Mouse (Mus musculus) liver, postnatal 0 days (tissue): ENCODE measurements around the gene Mmd2.

Experiments used
- CTCF ChIP-seq: sonication (generic); IDR thresholded peaks from 2 replicates; pipeline ENCODE4 v1.5.1; 2016; ENCODE audit warnings: antibody characterized with exemption, low read depth
- EP300 ChIP-seq: IDR thresholded peaks from 2 replicates; pipeline ENCODE4 v1.6.1; 2016; ENCODE audit warnings: antibody characterized with exemption, low read depth, mild to moderate bottlenecking

DNA sequence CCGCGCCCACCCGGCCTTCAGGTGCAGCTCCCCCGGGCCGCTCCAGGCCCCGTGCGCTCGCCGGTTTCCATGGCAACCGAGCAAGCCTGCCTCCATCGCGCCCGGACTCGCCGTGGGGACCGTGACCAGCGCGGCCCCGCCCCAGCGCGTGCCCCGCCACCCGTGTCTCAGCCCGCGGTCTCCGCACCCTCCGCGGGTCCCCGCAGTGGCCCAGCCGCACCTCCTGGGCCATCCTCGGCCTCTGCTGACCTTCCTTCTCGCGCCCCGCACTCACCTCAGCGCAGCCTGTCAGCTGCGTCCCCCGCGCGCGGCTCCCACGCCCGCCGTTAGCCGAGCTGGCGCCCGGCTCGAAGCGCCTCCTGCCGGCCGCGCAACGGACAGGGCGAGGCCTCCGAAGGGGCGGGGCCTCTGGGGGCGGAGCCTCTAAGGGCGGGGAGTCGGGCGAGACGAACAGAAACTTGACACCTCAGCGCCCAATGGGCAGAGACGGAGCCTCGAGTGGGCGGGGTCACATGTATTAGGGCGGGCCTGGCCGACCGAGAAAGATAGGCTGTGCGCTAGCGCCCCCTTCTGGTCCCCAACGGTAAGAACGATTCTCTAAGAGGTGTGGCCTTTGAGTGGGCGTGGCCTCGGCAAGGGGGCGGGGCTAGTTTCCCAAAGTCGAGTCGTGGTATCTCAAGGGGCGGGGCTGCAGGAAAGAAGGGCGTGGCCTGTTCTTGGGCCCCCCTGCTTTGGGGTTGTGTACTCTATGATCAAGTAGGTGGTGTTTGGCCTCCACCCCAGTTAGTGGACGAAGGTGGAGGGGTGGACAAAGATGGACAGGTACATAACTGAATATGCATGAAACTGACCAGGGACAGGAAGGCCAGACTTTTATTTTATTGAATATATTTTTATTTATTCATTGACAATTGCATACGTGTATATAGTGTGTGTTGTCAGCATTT, 57.6 kb downstream of the Mmd2 start, which contains the start of gene Radil:
- TF ChIP-seq CTCF, result peak; percentile 75
- TF ChIP-seq EP300, result no peak
